Mouse (Mus musculus) forebrain, embryonic 15.5 days (tissue): ENCODE data around the gene Ccdc24. TPM values are rescaled to one million over a fixed set of nuclear protein-coding genes. Genes with fewer than 3 reads are reported as not detected.

Experiments
- ATAC-seq: fragments of 200-750 bp; cut with Nextera tagmentation; replicated peaks from 2 replicates; pipeline ENCODE4 v1.8.0; 2017; ENCODE audit warnings: mild to moderate bottlenecking, moderate TSS enrichment, moderate library complexity
- H3K27ac ChIP-seq: fragments of 300-500 bp; sonication (generic); replicated peaks from 2 replicates; pipeline ENCODE4 v1.5.1; 2015; ENCODE audit warnings: mild to moderate bottlenecking, inconsistent platforms
- H3K27me3 ChIP-seq: fragments of 300-500 bp; sonication (generic); 2 replicates; pipeline ENCODE4 v1.6.1; 2015; ENCODE audit warnings: inconsistent platforms
- H3K36me3 ChIP-seq: fragments of 300-500 bp; sonication (generic); 2 replicates; pipeline ENCODE4 v1.6.1; 2015; ENCODE audit warnings: mild to moderate bottlenecking, inconsistent platforms
- H3K4me1 ChIP-seq: fragments of 300-500 bp; sonication (generic); 2 replicates; pipeline ENCODE4 v1.6.1; 2015; ENCODE audit warnings: inconsistent platforms
- H3K4me2 ChIP-seq: fragments of 300-500 bp; sonication (generic); replicated peaks from 2 replicates; pipeline ENCODE4 v1.6.1; 2015; ENCODE audit warnings: mild to moderate bottlenecking, inconsistent platforms
- H3K4me3 ChIP-seq: fragments of 300-500 bp; sonication (generic); 2 replicates; pipeline ENCODE4 v1.5.1; 2015; ENCODE audit warnings: mild to moderate bottlenecking, inconsistent platforms
- H3K9ac ChIP-seq: fragments of 300-500 bp; sonication (generic); replicated peaks from 2 replicates; pipeline ENCODE4 v1.6.1; 2015; ENCODE audit warnings: mild to moderate bottlenecking, inconsistent platforms
- H3K9me3 ChIP-seq: fragments of 300-500 bp; sonication (generic); 2 replicates; pipeline ENCODE4 v1.6.1; 2016; ENCODE audit warnings: inconsistent platforms
- WGBS: fragments of 180-500 bp; shearing (Covaris S2); methylation state at CpG from one replicate; pipeline ENCODE4 v1.1.7; 2015; ENCODE audit warnings: mixed read lengths; 5-methylcytosine and 5-hydroxymethylcytosine counted together
- polyA plus RNA-seq: library from polyadenylated mRNA; unstranded; fragments of >200 nt; fragmentation: Nextera tagmentation; extraction: Ambion mirVana; gene quantifications from 2 replicates; pipeline ENCODE4 v1.2.1, GENCODE M21; 2015

The Ccdc24 gene
- 1.1 and 1.7 TPM in 2 replicates for polyA plus RNA-seq

DNA sequence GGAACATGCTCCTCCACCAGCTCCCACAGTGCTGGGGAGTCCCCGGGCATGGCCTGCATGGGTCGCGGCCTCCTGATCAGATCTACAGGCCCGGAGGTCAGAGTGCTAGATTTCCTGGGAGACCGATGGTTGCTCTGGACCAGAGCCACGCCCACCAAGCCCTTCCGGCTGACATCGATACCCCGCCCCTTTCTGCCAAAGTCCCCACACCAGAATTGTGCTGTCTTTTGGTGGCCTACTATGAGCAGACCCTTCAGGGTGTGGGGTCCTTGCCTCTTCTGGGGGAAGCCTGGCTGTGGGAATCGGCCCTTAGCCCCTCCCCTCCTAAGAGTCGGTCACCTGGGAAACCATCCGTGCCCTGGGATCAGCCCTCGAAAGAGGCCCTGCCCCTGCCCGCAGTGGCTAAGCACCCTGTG lies at the start of gene Ccdc24:
Ccdc24 (minus strand) TSS at position 87 of the 416 bp plus-strand sequence.
- WGBS: 4% methylated on average over 14 of the region's 14 CpGs
- Histone ChIP-seq H3K4me3 (no peak within 1 kb of the TSS), H3K4me2 (no peak within 1 kb of the TSS; the same call in 1 of the 2 replicates), H3K36me3 (peaks cover 41% of the 10 kb centered on the region), H3K9me3 (no peaks in the 10 kb centered on the region), H3K27ac (no peak within 1 kb of the TSS), H3K9ac (no peak within 1 kb of the TSS), H3K27me3 (no peaks in the 10 kb centered on the region), H3K4me1 (peaks cover 9% of the 10 kb centered on the region; the same call in 1 of the 2 replicates)
- peak; percentile 20; the same call in 1 of the 2 replicates for ATAC-seq

DNA sequence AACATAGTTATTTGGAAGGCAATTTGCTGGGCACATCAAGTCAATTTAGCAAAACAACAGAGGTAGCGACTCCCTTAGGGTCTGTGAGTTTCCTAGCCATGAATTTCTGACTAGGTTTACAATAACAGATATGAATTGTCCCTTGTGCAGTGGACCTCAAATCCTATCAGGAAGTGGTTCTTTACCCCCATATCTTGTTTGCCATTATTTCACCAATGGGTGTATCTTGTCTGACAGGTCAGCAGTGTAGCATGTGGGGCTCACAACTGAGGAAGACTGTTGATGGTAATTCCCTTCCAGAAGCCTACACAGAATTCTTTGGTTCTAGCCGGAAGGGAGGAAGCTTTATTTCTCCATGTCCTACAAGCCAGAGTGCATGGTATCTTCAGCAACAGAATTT lies 49.0 kb upstream of the Ccdc24 start:
- WGBS: 94% methylated on average over 2 of the region's 2 CpGs
- H3K9ac ChIP-seq: no peak overlapping the region
- H3K4me3 ChIP-seq: no peak overlapping the region
- no peaks in the 10 kb centered on the region for H3K36me3 ChIP-seq
- peaks cover 3% of the 10 kb centered on the region; the same call in 1 of the 2 replicates for H3K4me1 ChIP-seq
- ATAC-seq: no peak
- H3K4me2 ChIP-seq: no peak overlapping the region
- no peak overlapping the region for H3K27ac ChIP-seq
- H3K27me3 ChIP-seq: peaks cover 14% of the 10 kb centered on the region; the same call in 1 of the 2 replicates
- H3K9me3 ChIP-seq: no peaks in the 10 kb centered on the region

DNA sequence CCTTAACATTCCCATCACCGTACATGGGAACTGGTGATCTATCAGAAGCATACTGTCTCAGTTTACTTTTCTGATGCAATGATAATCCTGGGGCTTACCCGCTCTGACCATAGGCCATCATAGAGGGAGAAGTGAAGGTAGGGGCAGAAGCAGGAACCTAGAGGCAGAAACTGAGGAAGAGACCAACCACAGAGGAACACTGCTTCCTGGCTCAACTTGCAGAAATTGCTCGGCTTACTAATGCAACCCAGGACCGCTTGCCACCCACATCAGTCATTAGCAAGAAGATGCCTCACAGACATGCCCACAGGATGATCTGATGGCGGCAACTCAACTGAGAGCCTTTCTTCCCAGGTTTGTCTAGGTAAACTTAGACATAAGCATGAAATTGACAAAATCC lies 46.4 kb upstream of the Ccdc24 start:
- Histone ChIP-seq H3K27ac (no peak overlapping the region), H3K4me1 (peaks cover 15% of the 10 kb centered on the region), H3K9me3 (no peaks in the 10 kb centered on the region), H3K9ac (no peak overlapping the region), H3K4me3 (no peak overlapping the region), H3K4me2 (no peak overlapping the region), H3K36me3 (no peaks in the 10 kb centered on the region), H3K27me3 (no peaks in the 10 kb centered on the region)
- WGBS: 91% methylated on average over 5 of the region's 5 CpGs
- ATAC-seq: no peak

DNA sequence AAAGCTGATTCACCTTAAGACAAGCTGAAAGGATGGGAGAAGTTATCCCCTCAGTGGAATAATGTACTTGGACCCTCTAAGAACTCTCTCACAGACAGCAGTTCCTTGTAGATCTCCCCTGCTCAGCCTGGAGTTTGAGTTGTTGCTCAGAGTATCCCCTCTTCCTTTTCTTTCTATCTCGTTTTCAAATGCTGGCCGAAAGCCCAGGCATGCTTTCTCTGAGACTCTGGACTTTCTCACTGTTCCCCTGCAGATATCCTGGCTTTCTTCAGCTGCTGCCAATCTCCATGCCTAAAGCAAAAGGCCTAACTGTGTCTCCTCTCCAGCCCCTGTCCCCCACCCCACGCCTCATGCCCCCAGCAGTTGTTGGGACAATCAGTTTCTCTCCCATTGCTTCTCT lies 45.9 kb upstream of the Ccdc24 start:
- 47% methylated on average over 3 of the region's 3 CpGs for WGBS
- H3K4me2 ChIP-seq: no peak overlapping the region
- no peak overlapping the region for H3K4me3 ChIP-seq
- H3K27me3 ChIP-seq: no peaks in the 10 kb centered on the region
- no peak for ATAC-seq
- H3K4me1 ChIP-seq: peaks cover 20% of the 10 kb centered on the region
- H3K9me3 ChIP-seq: no peaks in the 10 kb centered on the region
- no peaks in the 10 kb centered on the region for H3K36me3 ChIP-seq
- no peak overlapping the region for H3K27ac ChIP-seq
- H3K9ac ChIP-seq: no peak overlapping the region

DNA sequence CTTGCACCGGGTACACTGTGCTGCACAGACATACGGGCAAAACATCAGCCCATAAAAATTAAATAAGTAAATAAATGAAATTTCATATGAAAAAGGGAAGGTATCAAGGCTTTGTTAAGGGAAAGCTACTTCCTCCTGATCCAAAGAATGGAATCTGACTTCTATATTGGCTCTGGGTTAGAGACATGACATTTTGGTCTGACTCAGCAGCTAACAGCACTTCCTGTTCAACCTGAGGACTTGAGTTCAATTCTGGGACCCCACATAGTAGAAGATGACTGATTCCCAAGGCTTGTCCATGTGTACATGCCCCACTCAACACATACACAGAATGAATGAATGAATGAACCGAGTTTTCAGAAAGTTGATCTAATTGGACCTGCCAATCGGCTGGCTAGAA lies 45.5 kb upstream of the Ccdc24 start:
- Histone ChIP-seq H3K27me3 (no peaks in the 10 kb centered on the region), H3K4me1 (peaks cover 24% of the 10 kb centered on the region), H3K9ac (no peak overlapping the region), H3K9me3 (no peaks in the 10 kb centered on the region), H3K27ac (no peak overlapping the region), H3K36me3 (no peaks in the 10 kb centered on the region), H3K4me3 (no peak overlapping the region), H3K4me2 (no peak overlapping the region)
- 94% methylated on average over 4 of the region's 4 CpGs for WGBS
- ATAC-seq: no peak

DNA sequence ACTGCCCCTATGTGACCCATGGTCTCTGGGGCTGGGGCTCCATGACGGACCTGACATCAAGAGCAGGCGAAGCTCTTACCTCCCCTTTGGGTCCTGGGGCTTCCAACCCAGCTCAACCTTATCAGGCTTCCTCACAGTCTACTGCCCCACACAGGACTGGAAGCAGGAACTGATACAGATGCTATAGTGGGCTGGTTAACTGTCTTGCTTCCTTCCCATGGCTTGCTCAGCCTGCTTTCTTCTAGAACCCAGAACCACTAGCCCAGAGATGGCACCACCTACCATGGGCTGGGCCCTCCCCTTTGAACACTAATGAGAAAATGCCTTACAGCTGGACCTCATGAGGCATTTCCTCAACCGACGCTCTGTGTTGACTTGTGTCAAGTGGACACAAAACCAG lies 45.0 kb upstream of the Ccdc24 start:
- H3K9me3 ChIP-seq: no peaks in the 10 kb centered on the region
- H3K27me3 ChIP-seq: no peaks in the 10 kb centered on the region
- H3K36me3 ChIP-seq: no peaks in the 10 kb centered on the region
- no peak overlapping the region for H3K27ac ChIP-seq
- no peak overlapping the region for H3K4me3 ChIP-seq
- ATAC-seq: no peak
- H3K4me2 ChIP-seq: no peak overlapping the region
- H3K4me1 ChIP-seq: peaks cover 29% of the 10 kb centered on the region
- WGBS: 96% methylated on average over 4 of the region's 4 CpGs
- no peak overlapping the region for H3K9ac ChIP-seq

DNA sequence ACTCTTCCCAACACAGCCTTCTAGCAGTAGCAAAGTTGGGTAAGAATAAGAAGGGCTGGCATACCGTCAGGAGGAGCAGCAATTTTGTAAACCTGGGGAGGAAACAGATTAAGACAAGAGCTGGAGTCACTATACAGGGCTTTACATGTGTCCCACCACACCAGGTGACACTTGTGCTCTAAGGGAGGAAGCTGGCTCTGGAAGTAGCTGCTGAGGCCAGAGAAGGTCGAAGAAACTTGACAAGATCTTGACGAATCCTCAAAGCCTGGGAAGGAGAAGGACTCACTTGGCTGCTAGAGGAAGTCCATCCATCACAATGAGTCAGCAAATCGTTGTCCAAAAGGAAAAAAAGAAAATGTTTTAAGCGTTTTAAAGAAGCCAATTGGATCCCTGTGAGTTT lies 44.0 kb upstream of the Ccdc24 start:
- H3K9ac ChIP-seq: no peak overlapping the region
- no peak for ATAC-seq
- no peaks in the 10 kb centered on the region for H3K9me3 ChIP-seq
- H3K27me3 ChIP-seq: no peaks in the 10 kb centered on the region
- H3K4me1 ChIP-seq: peaks cover 39% of the 10 kb centered on the region
- 0 out of 2 replicates have a peak, but pooled peaks cover 7% of the 10 kb centered on the region for H3K36me3 ChIP-seq
- peak overlapping the region; percentile 100; the same call in 1 of the 2 replicates for H3K4me2 ChIP-seq
- no peak overlapping the region for H3K27ac ChIP-seq
- H3K4me3 ChIP-seq: no peak overlapping the region
- 94% methylated on average over 5 of the region's 5 CpGs for WGBS

DNA sequence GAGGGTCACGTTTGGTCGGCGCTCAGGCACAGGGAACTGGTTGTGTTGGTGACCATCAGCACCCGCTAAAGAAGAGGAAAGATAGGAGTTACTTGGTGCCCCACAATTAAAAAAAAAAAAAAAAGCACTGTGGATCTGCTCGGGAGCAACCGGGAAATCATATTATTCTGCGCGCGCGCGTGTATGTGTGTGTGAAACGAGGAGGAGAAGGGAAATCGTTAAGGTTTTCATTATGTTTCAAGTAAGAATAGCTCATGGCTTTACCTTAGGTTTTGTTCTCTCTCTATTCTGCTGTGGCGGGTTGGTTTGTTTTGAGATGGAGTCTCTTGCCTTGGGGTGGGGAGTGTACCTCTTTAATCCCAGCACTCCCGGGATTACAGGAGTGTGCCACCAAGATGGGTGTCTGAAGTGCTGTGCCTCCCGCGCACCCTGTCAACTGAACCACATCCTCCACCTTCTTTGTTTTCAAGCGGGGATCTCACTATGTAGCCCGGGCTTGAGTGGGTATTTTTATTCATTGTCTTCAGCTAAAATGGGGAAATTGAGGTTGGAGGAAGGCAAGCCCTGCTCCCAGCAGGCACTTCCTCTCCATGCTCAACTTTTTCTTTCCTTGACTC lies 43.2 kb upstream of the Ccdc24 start:
- 4% methylated on average over 19 of the region's 19 CpGs for WGBS
- peak overlapping the region; percentile 86 for H3K27ac ChIP-seq
- no peak for ATAC-seq

DNA sequence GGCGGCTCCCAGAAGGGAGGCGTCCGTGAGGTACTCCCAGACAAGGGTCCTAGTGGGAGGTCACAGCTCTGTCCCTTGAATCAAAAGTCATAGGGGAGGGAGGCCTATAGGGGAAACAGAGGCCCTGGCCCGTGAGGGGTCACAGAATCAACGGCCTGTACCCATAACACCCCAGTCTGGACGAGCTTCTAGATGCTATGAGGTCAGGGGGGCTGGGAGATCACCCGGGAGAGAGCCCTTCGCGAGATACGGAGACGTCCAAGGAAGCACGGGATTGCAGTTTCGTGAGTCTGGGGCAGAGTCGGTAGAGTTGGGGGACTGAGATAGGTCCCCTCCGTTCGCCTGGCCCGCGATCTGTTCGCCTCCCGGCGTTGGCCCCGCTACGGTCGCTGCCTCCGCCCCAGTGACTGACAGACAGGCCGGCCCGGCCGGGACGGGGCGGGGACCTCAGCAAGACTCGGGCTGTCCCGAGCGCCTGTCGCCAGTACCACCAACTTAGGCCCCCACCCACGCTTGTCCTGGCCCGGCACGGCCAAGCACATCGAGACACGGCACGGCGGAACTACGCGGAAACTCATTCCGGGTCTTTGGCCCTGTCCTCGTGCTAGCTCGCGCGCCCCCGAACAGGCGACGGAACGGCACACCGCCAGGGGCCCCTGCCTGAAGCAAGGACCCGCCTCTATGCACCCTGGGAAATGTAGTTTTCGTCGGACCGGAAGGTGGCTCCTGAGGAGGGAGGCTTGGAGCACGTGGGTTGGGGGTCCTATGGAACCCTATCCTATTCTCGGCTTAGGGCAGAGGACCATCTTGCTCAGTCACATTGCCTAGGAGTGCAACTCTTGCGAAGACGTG lies 42.5 kb upstream of the Ccdc24 start, which contains the start of gene Ipo13:
Ipo13 (minus strand) TSS at position 409 of the 852 bp plus-strand sequence.
- under 1% methylated on average over 61 of the region's 61 CpGs for WGBS
- Histone ChIP-seq H3K4me3 (peak within 1 kb of the TSS; percentile 90), H3K4me2 (peak within 1 kb of the TSS; percentile 100), H3K4me1 (peaks cover 54% of the 10 kb centered on the region), H3K36me3 (peaks cover 13% of the 10 kb centered on the region; the same call in 1 of the 2 replicates), H3K9me3 (no peaks in the 10 kb centered on the region), H3K27me3 (no peaks in the 10 kb centered on the region), H3K9ac (peak within 1 kb of the TSS; percentile 92), H3K27ac (peak within 1 kb of the TSS; percentile 86)
- ATAC-seq: peak; percentile 97

More for the DNA sequence above, 43.2 kb upstream of the Ccdc24 start:
- Histone ChIP-seq H3K36me3 (peaks cover 13% of the 10 kb centered on the region; the same call in 1 of the 2 replicates), H3K4me1 (peaks cover 46% of the 10 kb centered on the region), H3K9ac (peak overlapping the region; percentile 92), H3K4me3 (peak overlapping the region; percentile 90), H3K4me2 (peak overlapping the region; percentile 100), H3K9me3 (no peaks in the 10 kb centered on the region), H3K27me3 (no peaks in the 10 kb centered on the region)

DNA sequence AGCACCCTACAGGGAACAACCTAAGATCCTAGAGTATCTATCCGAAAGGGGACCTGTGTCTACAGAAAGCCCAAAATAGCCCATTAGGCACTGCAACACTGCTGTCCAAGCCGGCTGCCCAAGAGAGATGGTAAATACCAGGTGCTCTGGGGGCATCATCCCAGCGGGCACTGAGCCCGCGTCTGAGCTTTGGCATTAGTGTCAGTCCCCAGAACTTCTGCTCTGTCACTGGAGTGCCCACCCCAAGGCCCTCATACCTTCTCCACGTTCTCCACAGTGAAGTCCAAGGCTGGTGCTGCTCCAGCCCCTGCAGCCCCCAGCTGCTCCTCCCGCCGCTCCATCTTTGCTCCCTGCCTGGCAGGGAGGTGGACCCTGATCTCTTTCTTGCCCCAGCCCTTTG lies 41.7 kb upstream of the Ccdc24 start:
- 15% methylated on average over 8 of the region's 8 CpGs for WGBS
- no peaks in the 10 kb centered on the region for H3K9me3 ChIP-seq
- peaks cover 61% of the 10 kb centered on the region for H3K4me1 ChIP-seq
- peak overlapping the region; percentile 92 for H3K9ac ChIP-seq
- peak overlapping the region; percentile 100 for H3K4me2 ChIP-seq
- peaks cover 13% of the 10 kb centered on the region; the same call in 1 of the 2 replicates for H3K36me3 ChIP-seq
- peak overlapping the region; percentile 90 for H3K4me3 ChIP-seq
- ATAC-seq: 0 out of 2 replicates have a peak, but pooled peaks have one; percentile 0
- peak overlapping the region; percentile 86 for H3K27ac ChIP-seq
- no peaks in the 10 kb centered on the region for H3K27me3 ChIP-seq

DNA sequence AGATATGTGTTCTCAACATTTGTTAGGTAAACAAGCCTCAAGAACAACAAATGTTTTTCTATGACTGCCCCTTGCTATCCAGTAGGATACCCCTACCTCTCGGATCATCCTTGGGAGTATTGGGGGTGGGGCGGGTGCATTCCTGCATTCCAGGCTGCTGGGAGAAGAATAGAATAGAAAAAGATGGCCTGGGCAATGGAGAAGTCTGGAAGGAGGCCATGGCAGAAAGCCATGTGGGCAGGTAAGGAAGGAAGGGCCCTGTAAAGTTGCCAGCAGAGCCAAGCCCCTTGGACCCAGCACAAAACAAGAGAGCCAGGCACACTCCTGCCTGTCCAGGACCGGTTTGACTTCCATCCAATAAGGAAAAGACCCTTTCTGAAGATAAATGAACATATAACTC lies 41.1 kb upstream of the Ccdc24 start:
- Histone ChIP-seq H3K9me3 (no peaks in the 10 kb centered on the region), H3K27me3 (no peaks in the 10 kb centered on the region), H3K27ac (peak overlapping the region; percentile 86; the same call in 1 of the 2 replicates), H3K4me3 (peak overlapping the region; percentile 90), H3K9ac (peak overlapping the region; percentile 92), H3K4me2 (peak overlapping the region; percentile 100), H3K4me1 (peaks cover 67% of the 10 kb centered on the region), H3K36me3 (peaks cover 13% of the 10 kb centered on the region; the same call in 1 of the 2 replicates)
- 42% methylated on average over 3 of the region's 3 CpGs for WGBS
- no peak for ATAC-seq
